Mouse (Mus musculus) spleen, adult 2 months (tissue): ENCODE measurements around the gene Gsdme. TPM values are rescaled to one million over a fixed set of nuclear protein-coding genes. Genes with fewer than 3 reads are reported as not detected.

Experiments
- DNase-seq, 2 experiments: peaks; one replicate each; pipeline versions ENCODE4 v3.0.0 to v3.0.0-alpha.2; 2012 to 2021; ENCODE audit warnings: low spot score in 2 of 2, low read depth in 1 of 2
- H3K27ac ChIP-seq: fragments of 200-500 bp; 2 replicates; pipeline ENCODE4 v1.5.1; 2012; ENCODE audit warnings: low read length, inconsistent platforms; ENCODE audit not compliant: insufficient read depth
- H3K27me3 ChIP-seq: fragments of 200-500 bp; 2 replicates; pipeline ENCODE4 v1.6.1; 2012; ENCODE audit warnings: mild to moderate bottlenecking, moderate library complexity, low read length, inconsistent platforms; ENCODE audit not compliant: control insufficient read depth, insufficient read depth
- H3K36me3 ChIP-seq: fragments of 200-500 bp; 2 replicates; pipeline ENCODE4 v1.6.1; 2012; ENCODE audit warnings: mild to moderate bottlenecking, low read length, inconsistent platforms; ENCODE audit not compliant: control insufficient read depth, insufficient read depth
- H3K4me1 ChIP-seq: fragments of 200-500 bp; 2 replicates; pipeline ENCODE4 v1.6.1; 2011; ENCODE audit warnings: inconsistent platforms; ENCODE audit not compliant: control insufficient read depth, insufficient read depth, insufficient read length
- H3K4me3 ChIP-seq: fragments of 200-500 bp; 2 replicates; pipeline ENCODE4 v1.5.1; 2011; ENCODE audit warnings: mild to moderate bottlenecking, inconsistent platforms; ENCODE audit not compliant: insufficient read depth, insufficient read length; ENCODE audit errors: extremely low read depth
- CTCF ChIP-seq: fragments of 200-500 bp; IDR thresholded peaks from 2 replicates; pipeline ENCODE4 v1.5.1; 2011; ENCODE audit warnings: mild to moderate bottlenecking, inconsistent platforms; ENCODE audit not compliant: insufficient read depth, insufficient read length, insufficient replicate concordance; ENCODE audit errors: extremely low read depth
- POLR2A ChIP-seq: fragments of 200-500 bp; IDR thresholded peaks from 2 replicates; pipeline ENCODE4 v1.6.1; 2011; ENCODE audit warnings: low read depth, low read length, inconsistent platforms
- WGBS: fragments of 180-500 bp; shearing (Covaris S2); methylation state at CpG from one replicate; pipeline ENCODE4 v1.1.7; 2018; 5-methylcytosine and 5-hydroxymethylcytosine counted together
- polyA plus RNA-seq: library from polyadenylated mRNA; depleted of rRNA; stranded (reverse); fragments of >200 nt; gene quantifications from 2 replicates; pipeline ENCODE4 v1.2.3, GENCODE M21; 2012

Gene Gsdme
- polyA plus RNA-seq, 1 experiment: 0.84 TPM

GRCm38 (mm10) chr6:50252690-50253089 lies 11.0 kb downstream of the Gsdme start:
- WGBS: 11% methylated on average over 5 of the region's 5 CpGs
- no peaks in the 10 kb centered on the region for H3K27me3 ChIP-seq
- no peaks in the 10 kb centered on the region; the same call in 1 of the 2 replicates for H3K4me1 ChIP-seq
- H3K27ac ChIP-seq: peak overlapping the region; percentile 74
- H3K4me3 ChIP-seq: no peak overlapping the region
- DNase-seq: peak; percentile 11 to 42
- H3K36me3 ChIP-seq: no peaks in the 10 kb centered on the region
- TF ChIP-seq POLR2A (no peak), CTCF (no peak)

GRCm38 (mm10) chr6:50247791-50248190 lies 15.9 kb downstream of the Gsdme start:
- 88% methylated on average over 4 of the region's 4 CpGs for WGBS
- DNase-seq: no peak
- no peaks in the 10 kb centered on the region for H3K36me3 ChIP-seq

GRCm38 (mm10) chr6:50247356-50247755 lies 16.3 kb downstream of the Gsdme start:
- Histone ChIP-seq H3K36me3 (no peaks in the 10 kb centered on the region), H3K27me3 (no peaks in the 10 kb centered on the region), H3K4me1 (no peaks in the 10 kb centered on the region; the same call in 1 of the 2 replicates), H3K4me3 (no peak overlapping the region), H3K27ac (no peak overlapping the region)
- DNase-seq: no peak
- TF ChIP-seq POLR2A (no peak), CTCF (no peak)
- WGBS: 22% methylated on average over 2 of the region's 2 CpGs

More at GRCm38 (mm10) chr6:50247791-50248190, 15.9 kb downstream of the Gsdme start:
- Histone ChIP-seq H3K4me3 (no peak overlapping the region), H3K27ac (no peak overlapping the region), H3K4me1 (no peaks in the 10 kb centered on the region; the same call in 1 of the 2 replicates), H3K27me3 (no peaks in the 10 kb centered on the region)
- no peak for TF ChIP-seq CTCF
- TF ChIP-seq POLR2A: no peak

- H3K4me3 ChIP-seq: no peak overlapping the region
- DNase-seq: no peak
- no peaks in the 10 kb centered on the region for H3K4me1 ChIP-seq
- 31% methylated on average over 4 of the region's 4 CpGs for WGBS
- no peaks in the 10 kb centered on the region for H3K36me3 ChIP-seq
- no peak for TF ChIP-seq CTCF
- no peak for TF ChIP-seq POLR2A
- H3K27ac ChIP-seq: no peak overlapping the region
- no peaks in the 10 kb centered on the region for H3K27me3 ChIP-seq
Measured at GRCm38 (mm10) chr6:50244967-50245366, 18.7 kb downstream of the Gsdme start.

- Histone ChIP-seq H3K27ac (no peak overlapping the region), H3K4me3 (no peak overlapping the region), H3K36me3 (no peaks in the 10 kb centered on the region), H3K27me3 (no peaks in the 10 kb centered on the region), H3K4me1 (no peaks in the 10 kb centered on the region)
- TF ChIP-seq POLR2A (no peak), CTCF (no peak)
- WGBS: 84% methylated on average over 4 of the region's 4 CpGs
- DNase-seq: no peak
Measured at GRCm38 (mm10) chr6:50244126-50244525, 19.5 kb downstream of the Gsdme start.

GRCm38 (mm10) chr6:50240437-50240836 lies 23.2 kb downstream of the Gsdme start:
- Histone ChIP-seq H3K4me1 (no peaks in the 10 kb centered on the region), H3K36me3 (no peaks in the 10 kb centered on the region), H3K4me3 (no peak overlapping the region), H3K27ac (no peak overlapping the region), H3K27me3 (no peaks in the 10 kb centered on the region)
- TF ChIP-seq CTCF (no peak), POLR2A (no peak)
- DNase-seq: no peak
- WGBS: 85% methylated on average over 5 of the region's 5 CpGs

GRCm38 (mm10) chr6:50239902-50240301 lies 23.8 kb downstream of the Gsdme start:
- DNase-seq: no peak
- Histone ChIP-seq H3K4me1 (no peaks in the 10 kb centered on the region), H3K27ac (no peak overlapping the region), H3K4me3 (no peak overlapping the region), H3K27me3 (no peaks in the 10 kb centered on the region), H3K36me3 (no peaks in the 10 kb centered on the region)
- no peak for TF ChIP-seq POLR2A
- 72% methylated on average over 2 of the region's 2 CpGs for WGBS
